Mouse (Mus musculus) liver, embryonic 14.5 days (tissue): Measurements from ENCODE around the gene Adap2.

Source experiments
- CTCF ChIP-seq: IDR thresholded peaks from 2 replicates; pipeline ENCODE4 v1.5.1; 2016; ENCODE audit warnings: antibody characterized with exemption, low read depth, control low read depth
- EP300 ChIP-seq: IDR thresholded peaks from 2 replicates; pipeline ENCODE4 v1.6.1; 2016; ENCODE audit warnings: antibody characterized with exemption, low read depth

- TF ChIP-seq CTCF: no peak
- TF ChIP-seq EP300: no peak
Measured at GRCm38 (mm10) chr11:80161041-80161440, 7.1 kb downstream of the Adap2 start.
